Mouse (Mus musculus) bone marrow, adult 2 months (tissue): Measurements from ENCODE around the gene Cd37.

Source experiments
- CTCF ChIP-seq: fragments of 200-500 bp; IDR thresholded peaks from 2 replicates; pipeline ENCODE4 v1.5.1; 2011; ENCODE audit warnings: low read length, control low read depth; ENCODE audit not compliant: control insufficient read depth, insufficient read depth
- POLR2A ChIP-seq: fragments of 200-500 bp; IDR thresholded peaks from 2 replicates; pipeline ENCODE4 v1.6.1; 2011; ENCODE audit warnings: low read depth, mild to moderate bottlenecking, control low read depth, low read length, borderline replicate concordance; ENCODE audit not compliant: control insufficient read depth

DNA sequence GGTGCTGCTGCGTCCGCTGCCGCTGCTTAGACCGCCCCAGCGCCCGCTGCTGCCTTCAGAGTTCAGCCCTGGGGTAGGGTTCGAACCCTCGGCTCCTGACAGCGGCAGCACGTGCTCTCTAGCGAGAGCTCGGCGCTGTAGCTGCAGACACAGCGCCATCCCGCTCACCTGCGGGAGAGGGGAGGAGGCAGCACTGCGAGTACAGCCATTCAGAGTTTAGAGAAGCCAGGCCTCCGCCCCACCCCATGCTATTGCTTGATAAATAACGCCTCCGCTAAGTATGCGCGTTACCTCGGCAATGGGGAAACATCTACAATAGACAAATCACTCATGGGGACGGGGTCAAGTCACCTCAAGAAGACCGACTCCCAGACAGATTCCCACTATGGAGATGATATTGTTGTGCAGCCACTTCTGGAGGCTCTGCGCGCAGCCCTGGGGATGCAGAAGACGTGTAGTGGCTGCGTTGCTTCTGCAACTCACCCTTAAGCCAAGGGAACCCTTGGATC is 4.5 kb downstream of the Cd37 start:
- TF ChIP-seq POLR2A (no peak; the same call in 1 of the 2 replicates), CTCF (no peak)
